Mouse (Mus musculus) liver, embryonic 14.5 days (tissue): Measurements from ENCODE around the gene Klf14. TPM values are rescaled to one million over a fixed set of nuclear protein-coding genes. Genes with fewer than 3 reads are reported as not detected.

Source experiments
- ATAC-seq: fragments of 200-750 bp; cut with Nextera tagmentation; 2 replicates; pipeline ENCODE4 v1.8.0; 2017; ENCODE audit warnings: moderate number of reproducible peaks, mild to moderate bottlenecking, moderate library complexity; ENCODE audit not compliant: insufficient read depth
- DNase-seq, 3 experiments: peaks; one replicate each; pipeline ENCODE4 v3.0.0-alpha.2; 2012 to 2013; ENCODE audit warnings: low read depth in 3 of 3, low spot score in 3 of 3
- H3K27ac ChIP-seq: fragments of 300-500 bp; sonication (generic); 2 replicates; pipeline ENCODE4 v1.5.1; 2014; ENCODE audit warnings: moderate library complexity, mild to moderate bottlenecking, control low read depth, inconsistent platforms
- H3K27me3 ChIP-seq: fragments of 300-500 bp; sonication (generic); 2 replicates; pipeline ENCODE4 v1.6.1; 2014; ENCODE audit warnings: mild to moderate bottlenecking, low read length, moderate library complexity; ENCODE audit not compliant: control insufficient read depth, insufficient read depth
- H3K36me3 ChIP-seq: fragments of 300-500 bp; sonication (generic); replicated peaks from 2 replicates; pipeline ENCODE4 v1.6.1; 2014; ENCODE audit warnings: low read depth; ENCODE audit not compliant: control insufficient read depth, insufficient read depth
- H3K4me1 ChIP-seq, 2 experiments: fragments of 200-500 bp in 1 of 2; fragments of 300-500 bp in 1 of 2; sonication (generic) in 1 of 2; replicated peaks; 2 replicates each; pipeline ENCODE4 v1.6.1; 2012 to 2014; ENCODE audit warnings: antibody characterized with exemption in 1 of 2, inconsistent platforms in 1 of 2, low read length in 1 of 2; ENCODE audit not compliant: control insufficient read depth in 2 of 2, insufficient read depth in 2 of 2
- H3K4me2 ChIP-seq: fragments of 300-500 bp; sonication (generic); 2 replicates; pipeline ENCODE4 v1.6.1; 2014; ENCODE audit warnings: low read depth, mild to moderate bottlenecking, control low read depth, moderate library complexity
- H3K4me3 ChIP-seq, 2 experiments: fragments of 200-500 bp in 1 of 2; fragments of 300-500 bp in 1 of 2; sonication (generic) in 1 of 2; 2 replicates each; pipeline ENCODE4 v1.5.1; 2012 to 2014; ENCODE audit warnings: low read depth in 2 of 2, low read length in 2 of 2, mild to moderate bottlenecking in 2 of 2, control low read depth in 1 of 2, inconsistent platforms in 1 of 2, moderate library complexity in 1 of 2; ENCODE audit not compliant: insufficient read depth in 1 of 2
- H3K9ac ChIP-seq: fragments of 300-500 bp; sonication (generic); replicated peaks from 2 replicates; pipeline ENCODE4 v1.6.1; 2014; ENCODE audit warnings: mild to moderate bottlenecking, control low read depth, moderate library complexity
- H3K9me3 ChIP-seq: fragments of 300-500 bp; sonication (generic); 2 replicates; pipeline ENCODE4 v1.6.1; 2016; ENCODE audit warnings: low read length, mixed read lengths; ENCODE audit not compliant: control insufficient read depth
- CTCF ChIP-seq: IDR thresholded peaks from 2 replicates; pipeline ENCODE4 v1.5.1; 2016; ENCODE audit warnings: antibody characterized with exemption, low read depth, control low read depth
- EP300 ChIP-seq: IDR thresholded peaks from 2 replicates; pipeline ENCODE4 v1.6.1; 2016; ENCODE audit warnings: antibody characterized with exemption, low read depth
- WGBS: fragments of 180-500 bp; shearing (Covaris S2); extraction: QIAGEN DNeasy Blood & Tissue Kit; methylation state at CpG from one replicate; pipeline ENCODE4 v1.1.7; 2014; ENCODE audit not compliant: insufficient replicate concordance; 5-methylcytosine and 5-hydroxymethylcytosine counted together
- polyA plus RNA-seq, 2 experiments: library from polyadenylated mRNA; depleted of rRNA in 1 of 2; stranded (reverse) in 1 of 2; unstranded in 1 of 2; fragments of >200 nt; fragmentation: Nextera tagmentation in 1 of 2; extraction: Ambion mirVana in 1 of 2; gene quantifications; 2 replicates each; pipeline versions ENCODE4 v1.2.1 to v1.2.3; 2012 to 2014

The Klf14 gene
- polyA plus RNA-seq, 2 experiments, result 0.17 to 0.32 TPM

DNA sequence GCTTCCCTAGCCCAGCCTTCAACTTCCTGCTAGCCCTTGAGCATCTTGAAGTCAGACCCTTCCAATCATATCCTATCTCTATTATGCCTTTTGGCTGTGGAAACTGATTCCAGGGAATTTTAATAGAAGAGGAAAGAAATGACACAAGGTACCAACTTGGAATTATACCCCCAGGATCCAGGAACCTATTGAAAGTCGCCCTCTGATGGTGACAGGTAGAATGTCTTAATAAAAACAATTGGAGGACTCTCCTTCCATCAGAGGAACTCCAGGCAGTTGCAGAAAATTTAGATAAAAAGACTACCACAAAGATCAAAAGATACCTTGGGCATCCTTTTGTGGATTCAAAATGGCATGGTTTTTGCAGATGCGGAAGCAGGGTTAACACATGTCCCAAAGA, 36.1 kb downstream of the Klf14 start:
- Histone ChIP-seq H3K9me3 (no peaks in the 10 kb centered on the region), H3K27ac (no peak overlapping the region), H3K9ac (no peak overlapping the region), H3K27me3 (no peaks in the 10 kb centered on the region), H3K4me2 (no peak overlapping the region), H3K36me3 (no peaks in the 10 kb centered on the region), H3K4me3 (no peak overlapping the region), H3K4me1 (no peaks in the 10 kb centered on the region)
- ATAC-seq (no peak), DNase-seq (no peak)
- 45% methylated on average over 2 of the region's 2 CpGs for WGBS
- TF ChIP-seq CTCF (no peak), EP300 (no peak)

DNA sequence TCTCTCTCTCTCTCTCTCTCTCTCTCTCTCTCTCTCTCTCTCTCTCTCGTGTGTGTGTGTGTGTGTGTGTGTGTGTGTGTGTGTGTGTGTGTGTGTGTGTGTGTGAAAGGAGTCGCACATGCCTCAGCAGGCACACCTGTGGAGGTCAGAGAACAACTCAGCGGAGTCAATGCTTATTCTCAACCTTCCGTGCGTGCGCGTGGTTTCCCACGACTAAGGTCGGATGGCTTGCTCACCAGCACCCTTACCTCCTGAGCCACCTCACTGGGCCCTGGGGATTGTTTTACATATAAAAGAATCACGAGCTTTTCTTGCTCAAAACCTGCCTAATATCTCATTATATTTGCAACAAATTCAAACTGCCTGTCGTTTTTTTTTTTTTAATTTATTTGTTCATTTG, 37.1 kb downstream of the Klf14 start:
- no peak for TF ChIP-seq EP300
- Histone ChIP-seq H3K4me3 (no peak overlapping the region), H3K27ac (no peak overlapping the region), H3K27me3 (no peaks in the 10 kb centered on the region), H3K4me1 (no peaks in the 10 kb centered on the region), H3K4me2 (no peak overlapping the region), H3K36me3 (no peaks in the 10 kb centered on the region), H3K9ac (no peak overlapping the region), H3K9me3 (no peaks in the 10 kb centered on the region)
- no peak for DNase-seq
- 62% methylated on average over 10 of the region's 11 CpGs for WGBS
- no peak for ATAC-seq

DNA sequence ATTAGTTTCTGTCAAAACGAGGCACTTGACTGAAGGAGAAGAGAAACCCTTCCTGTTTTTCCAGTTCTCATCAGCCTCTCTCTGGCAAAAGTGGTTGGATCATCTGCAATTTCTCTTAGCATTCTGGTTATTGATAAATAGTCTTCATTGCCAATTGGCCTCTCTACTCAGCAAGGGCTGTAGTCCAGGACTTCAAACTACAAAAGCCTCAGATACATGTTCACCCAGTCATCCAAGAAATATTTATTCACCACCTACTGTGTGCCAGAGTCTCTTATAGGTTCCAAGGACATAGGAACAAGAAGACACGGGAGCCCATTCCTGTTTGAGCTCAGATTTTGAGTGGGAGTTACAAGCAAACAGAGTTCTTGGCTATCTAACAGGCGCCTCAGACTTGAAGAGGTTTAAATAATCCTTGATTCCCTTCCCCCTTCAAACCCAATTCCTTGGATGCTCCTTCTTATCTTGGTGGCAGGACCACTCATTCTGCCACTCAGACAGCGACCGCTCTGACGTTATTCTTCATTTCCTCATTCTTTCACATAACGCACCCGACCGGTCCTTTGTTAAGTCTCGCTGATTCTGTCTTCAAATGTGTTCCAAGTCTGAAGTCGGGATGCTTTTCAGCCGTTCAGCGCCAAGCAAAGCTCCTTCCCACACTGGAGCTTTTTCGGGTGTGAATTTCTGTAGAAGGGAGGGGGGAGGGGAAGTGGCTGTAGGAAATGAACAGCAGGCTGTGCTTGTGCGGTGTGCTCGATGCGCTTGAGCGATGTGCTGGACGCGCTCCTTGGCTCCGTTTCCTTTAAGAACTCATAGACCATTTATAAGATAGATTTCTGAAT, 37.8 kb downstream of the Klf14 start:
- no peaks in the 10 kb centered on the region for H3K9me3 ChIP-seq
- no peak overlapping the region for H3K4me3 ChIP-seq
- ATAC-seq (no peak), DNase-seq (no peak)
- no peaks in the 10 kb centered on the region for H3K36me3 ChIP-seq
- 51% methylated on average over 21 of the region's 21 CpGs for WGBS
- H3K27ac ChIP-seq, result no peak overlapping the region
- H3K4me2 ChIP-seq, result no peak overlapping the region
- no peaks in the 10 kb centered on the region for H3K27me3 ChIP-seq
- H3K9ac ChIP-seq, result no peak overlapping the region
- TF ChIP-seq CTCF, result no peak
- no peak for TF ChIP-seq EP300
- H3K4me1 ChIP-seq, result no peaks in the 10 kb centered on the region

DNA sequence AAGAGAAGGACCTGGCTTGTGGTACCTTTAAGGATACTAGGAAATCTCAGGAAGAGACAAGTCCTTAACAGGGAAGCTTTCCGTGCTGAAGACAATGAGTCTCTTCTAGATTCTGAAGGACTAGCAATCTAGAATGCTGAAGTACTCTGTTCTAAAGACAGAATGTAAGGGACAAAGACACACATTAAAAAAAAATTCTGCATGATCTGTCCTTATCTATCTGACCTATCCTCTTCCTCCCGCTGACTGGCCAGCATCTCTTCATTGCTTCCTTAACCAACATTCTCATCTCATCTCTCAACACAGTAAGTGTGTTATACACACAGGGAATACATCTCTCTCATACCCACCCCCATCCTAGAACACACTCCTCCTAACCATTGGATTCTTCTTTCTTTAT, 43.4 kb downstream of the Klf14 start, which contains the start of gene Tsga13:
Tsga13 (minus strand) TSS at position 101 of the 400 bp plus-strand sequence.
- no peaks in the 10 kb centered on the region for H3K9me3 ChIP-seq
- H3K27ac ChIP-seq, result no peak within 1 kb of the TSS
- TF ChIP-seq EP300, result no peak
- TF ChIP-seq CTCF, result no peak
- no peak within 1 kb of the TSS for H3K9ac ChIP-seq
- no peak within 1 kb of the TSS for H3K4me2 ChIP-seq
- H3K4me3 ChIP-seq, result no peak within 1 kb of the TSS
- 73% methylated on average over 2 of the region's 2 CpGs for WGBS
- H3K4me1 ChIP-seq, result no peaks in the 10 kb centered on the region
- ATAC-seq, result no peak
- H3K27me3 ChIP-seq, result no peaks in the 10 kb centered on the region
- no peak for DNase-seq
- H3K36me3 ChIP-seq, result no peaks in the 10 kb centered on the region

DNA sequence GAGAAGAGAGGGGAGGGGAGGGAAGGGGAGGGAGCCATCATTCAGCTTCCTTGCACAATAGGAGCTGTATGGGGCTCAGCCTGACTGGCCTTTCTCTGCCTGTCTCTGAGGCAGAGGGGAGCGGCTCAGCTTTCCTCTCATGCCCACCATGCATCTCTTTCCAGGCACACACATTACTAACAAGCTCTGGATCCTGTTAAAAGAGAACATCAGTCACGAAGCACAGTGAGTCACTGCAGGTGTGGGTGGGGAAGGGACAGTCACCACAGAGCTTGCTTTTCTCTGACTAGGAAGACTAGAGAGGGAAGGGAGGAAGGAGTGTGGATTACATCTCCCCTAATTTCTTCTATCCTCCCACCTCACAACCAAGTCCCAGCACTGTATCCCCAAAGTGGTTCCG, 50.9 kb downstream of the Klf14 start:
- DNase-seq (no peak), ATAC-seq (no peak)
- no peaks in the 10 kb centered on the region for H3K36me3 ChIP-seq
- no peak overlapping the region for H3K4me3 ChIP-seq
- H3K9me3 ChIP-seq, result no peaks in the 10 kb centered on the region
- H3K27me3 ChIP-seq, result no peaks in the 10 kb centered on the region
- H3K9ac ChIP-seq, result no peak overlapping the region
- H3K4me1 ChIP-seq, result no peaks in the 10 kb centered on the region
- H3K27ac ChIP-seq, result no peak overlapping the region
- whole genome bisulfite sequencing, result 43% methylated on average over 3 of the region's 3 CpGs
- no peak overlapping the region for H3K4me2 ChIP-seq
- TF ChIP-seq EP300, result no peak
- no peak for TF ChIP-seq CTCF

Other genes with a start within 250 kb of the Klf14 start
- 116 and 117 TPM in 2 replicates for gene Mest, start 235.5 kb downstream of the Klf14 start, polyA plus RNA-seq (2012; rRNA removed)
- gene Mest, start 235.5 kb downstream of the Klf14 start, polyA plus RNA-seq (2014; fragmentation: Nextera tagmentation; extraction: Ambion mirVana), result 169 and 174 TPM in 2 replicates
- 5.2 and 7.8 TPM in 2 replicates for gene Copg2, start 62.3 kb downstream of the Klf14 start, polyA plus RNA-seq (2012; rRNA removed)
- gene Copg2, start 62.3 kb downstream of the Klf14 start, polyA plus RNA-seq (2014; fragmentation: Nextera tagmentation; extraction: Ambion mirVana), result 6.8 and 9.1 TPM in 2 replicates
- gene Tsga13, start 43.5 kb downstream of the Klf14 start, polyA plus RNA-seq (2012; rRNA removed), result 0.08 TPM in 1 of 2 replicates, not detected in the other
- not detected in 2 replicates for gene Tsga13, start 43.5 kb downstream of the Klf14 start, polyA plus RNA-seq (2014; fragmentation: Nextera tagmentation; extraction: Ambion mirVana)